Mouse (Mus musculus): ENCODE measurements around the gene Oca2.

GRCm38 (mm10) chr7:56423548-56423947, 184.0 kb downstream of the Oca2 start:
- no peak for TF ChIP-seq POLR2A (IDR thresholded peaks at IDR 0.05; ENCODE audit: insufficient read depth, low read depth, low read length)
- no peak for TF ChIP-seq EP300 (IDR thresholded peaks at IDR 0.05; ENCODE audit: insufficient read depth, low read depth, low read length)
- no peak for TF ChIP-seq CTCF (IDR thresholded peaks at IDR 0.05)

Measured in heart, adult 2 months (tissue).